Mouse (Mus musculus): ENCODE measurements around the gene Kat6b.

GRCm38 (mm10) chr14:21471975-21472374, 9.3 kb upstream of the Kat6b start:
- TF ChIP-seq CTCF (IDR thresholded peaks at IDR 0.05; ENCODE audit: control insufficient read depth, insufficient read depth, low read length) = no peak
- TF ChIP-seq POLR2A (IDR thresholded peaks at IDR 0.05; ENCODE audit: borderline replicate concordance, control insufficient read depth, low read depth, low read length) = no peak

All from bone marrow, adult 2 months (tissue).